8 mouse cellular contexts compared by ENCODE assay signal in genomic region chrX:169085871-169086270, GRCm38 (mm10).
DNase-seq lines count a peak whose midpoint lies in the region; ATAC-seq and TF ChIP-seq lines count a peak whose summit lies in the region.

No protein-coding gene starts in this region.

- DNase-seq in midbrain, embryonic 10.5 days (ENCODE audit: low spot score) = peak; percentile 47
- peak; percentile 48 to 51 for DNase-seq in adrenal gland, adult 18-20 months (ENCODE audit: low spot score in 2 of 2)
- DNase-seq in embryo, embryonic 11 days = peak; percentile 57
- peak; percentile 59 for DNase-seq in hindbrain, postnatal 0 days (ENCODE audit: low spot score)
- DNase-seq in limb, embryonic 11.5 days (ENCODE audit: low spot score) = peak; percentile 59
- DNase-seq in retina, embryonic 14.5 days (ENCODE audit: low spot score) = peak; percentile 72
- peak; percentile 2 to 52 for DNase-seq in urinary bladder, postnatal 36 days (ENCODE audit: low spot score in 2 of 2)

- 18% methylated on average over 5 of the region's 5 CpGs for WGBS in midbrain, embryonic 10.5 days
- 18% methylated on average over 5 of the region's 5 CpGs for WGBS in midbrain, embryonic 15.5 days
- 16% methylated on average over 5 of the region's 5 CpGs for whole genome bisulfite sequencing in hindbrain, postnatal 0 days
- 19% methylated on average over 5 of the region's 5 CpGs for WGBS in limb, embryonic 11.5 days

- no peak overlapping the region for H3K4me2 ChIP-seq in midbrain, embryonic 15.5 days
- H3K4me2 ChIP-seq in hindbrain, postnatal 0 days (ENCODE audit: low read depth, low read length) = no peak overlapping the region
- H3K4me2 ChIP-seq in limb, embryonic 11.5 days (ENCODE audit: low read depth, severe bottlenecking) = no peak overlapping the region

- H3K9me3 ChIP-seq in midbrain, embryonic 10.5 days (replicated peaks) = no peaks in the 10 kb centered on the region
- no peaks in the 10 kb centered on the region for H3K9me3 ChIP-seq in midbrain, embryonic 15.5 days
- no peaks in the 10 kb centered on the region for H3K9me3 ChIP-seq in hindbrain, postnatal 0 days (ENCODE audit: low read length)
- no peaks in the 10 kb centered on the region for H3K9me3 ChIP-seq in limb, embryonic 11.5 days (ENCODE audit: control insufficient read depth, low read length)

- no peak overlapping the region for H3K27ac ChIP-seq in midbrain, embryonic 10.5 days (replicated peaks)
- no peak overlapping the region for H3K27ac ChIP-seq in midbrain, embryonic 15.5 days
- H3K27ac ChIP-seq in hindbrain, postnatal 0 days = no peak overlapping the region
- no peak overlapping the region for H3K27ac ChIP-seq in limb, embryonic 11.5 days (replicated peaks; ENCODE audit: low read depth, low read length)

- H3K36me3 ChIP-seq in midbrain, embryonic 10.5 days = no peaks in the 10 kb centered on the region
- no peaks in the 10 kb centered on the region for H3K36me3 ChIP-seq in midbrain, embryonic 15.5 days (replicated peaks)
- no peaks in the 10 kb centered on the region for H3K36me3 ChIP-seq in hindbrain, postnatal 0 days (ENCODE audit: insufficient read depth, low read length)
- H3K36me3 ChIP-seq in limb, embryonic 11.5 days (ENCODE audit: control insufficient read depth, insufficient read depth, low read length) = no peaks in the 10 kb centered on the region

- H3K4me3 ChIP-seq in midbrain, embryonic 10.5 days = no peak overlapping the region
- H3K4me3 ChIP-seq in midbrain, embryonic 15.5 days = no peak overlapping the region
- no peak overlapping the region for H3K4me3 ChIP-seq in hindbrain, postnatal 0 days (ENCODE audit: low read length)
- no peak overlapping the region for H3K4me3 ChIP-seq in limb, embryonic 11.5 days (ENCODE audit: low read depth, low read length)

- no peak overlapping the region for H3K9ac ChIP-seq in midbrain, embryonic 15.5 days
- no peak overlapping the region for H3K9ac ChIP-seq in hindbrain, postnatal 0 days (replicated peaks; ENCODE audit: low read length)
- H3K9ac ChIP-seq in limb, embryonic 11.5 days (ENCODE audit: low read length) = no peak overlapping the region

- TF ChIP-seq CTCF in hindbrain, postnatal 0 days (IDR thresholded peaks at IDR 0.05; ENCODE audit: low read depth) = peak; percentile 69

- H3K27me3 ChIP-seq in midbrain, embryonic 10.5 days (ENCODE audit: low read depth, poor library complexity, severe bottlenecking) = peaks cover 98% of the 10 kb centered on the region
- H3K27me3 ChIP-seq in midbrain, embryonic 15.5 days (replicated peaks) = 0 out of 2 replicates have a peak, but pooled peaks cover 7% of the 10 kb centered on the region
- no peaks in the 10 kb centered on the region for H3K27me3 ChIP-seq in hindbrain, postnatal 0 days (ENCODE audit: insufficient read depth, low read length)
- no peaks in the 10 kb centered on the region for H3K27me3 ChIP-seq in limb, embryonic 11.5 days (ENCODE audit: control insufficient read depth, insufficient read depth, low read length)

- ATAC-seq in midbrain, embryonic 15.5 days (replicated peaks) = no peak
- ATAC-seq in hindbrain, postnatal 0 days = no peak
- no peak for ATAC-seq in limb, embryonic 11.5 days (ENCODE audit: insufficient number of reproducible peaks, low FRiP score, low TSS enrichment, low read depth)

- no peaks in the 10 kb centered on the region for H3K4me1 ChIP-seq in midbrain, embryonic 10.5 days
- H3K4me1 ChIP-seq in midbrain, embryonic 15.5 days = no peaks in the 10 kb centered on the region
- no peaks in the 10 kb centered on the region for H3K4me1 ChIP-seq in hindbrain, postnatal 0 days (ENCODE audit: insufficient read depth, low read length)
- H3K4me1 ChIP-seq in limb, embryonic 11.5 days (ENCODE audit: control insufficient read depth, insufficient read depth, low read length) = no peaks in the 10 kb centered on the region
